Mouse (Mus musculus) layer of hippocampus, postnatal 36 days (tissue): ENCODE measurements at regions not wholly inside any gene's neighbourhood (a gene's known extent, or its start where the extent isn't known, plus 50 kb on each side); places are given as distances from the start of the nearest gene placed in this dataset.
A peak's percentile ranks its signal among the peaks of the same experiment; 100 is the strongest.

Experiments used
- DNase-seq, 2 experiments: peaks; one replicate each; pipeline ENCODE4 v3.0.0; 2022

DNA sequence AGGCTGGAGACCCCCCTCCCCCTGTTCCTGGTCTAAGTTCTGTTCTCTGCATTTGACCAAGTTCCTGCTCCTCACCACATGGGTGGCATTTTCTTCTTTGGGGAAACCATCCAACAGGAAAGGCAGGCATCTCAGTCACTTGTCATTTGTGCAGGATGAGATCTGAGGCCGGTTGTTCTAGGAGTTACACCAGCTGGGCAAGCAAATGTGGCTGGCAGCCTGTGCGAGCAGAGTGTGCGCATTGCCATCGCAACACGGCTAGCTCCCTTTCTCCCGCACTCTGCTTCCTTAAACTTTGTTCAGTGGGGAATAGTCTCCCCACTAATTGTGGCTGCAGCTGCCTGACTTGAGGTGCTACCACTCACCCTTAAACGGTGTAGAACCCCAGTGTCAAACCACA is 104.7 kb upstream of the Kif2a start:
- peak; percentile 58 to 75 for DNase-seq

DNA sequence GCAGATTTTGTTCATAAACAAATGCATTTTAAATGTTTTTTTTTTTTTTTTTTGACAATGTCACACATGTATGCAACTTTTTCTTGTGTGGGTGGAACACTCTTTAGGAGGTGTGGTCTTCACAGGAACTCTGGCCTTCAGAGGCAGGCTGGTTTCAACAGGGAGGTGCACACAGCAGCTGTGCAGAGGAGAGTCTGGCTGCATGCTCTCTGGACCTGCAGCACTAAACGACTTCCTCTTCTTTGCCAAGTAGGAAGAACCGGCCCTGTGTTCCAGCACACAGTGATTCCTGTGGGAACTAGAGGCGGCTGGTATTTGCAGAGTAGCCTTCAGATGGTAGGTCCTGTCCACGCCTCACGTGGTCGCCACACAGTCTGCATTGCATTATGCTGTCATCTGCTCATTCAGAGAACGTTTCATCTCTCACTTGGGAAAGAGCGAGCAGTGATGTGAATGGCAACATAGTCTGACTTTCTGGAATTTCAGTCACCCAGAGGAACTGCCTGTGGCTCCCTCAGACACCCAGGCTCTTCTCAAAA is 102.3 kb upstream of the Kif2a start:
- DNase-seq, result no peak

DNA sequence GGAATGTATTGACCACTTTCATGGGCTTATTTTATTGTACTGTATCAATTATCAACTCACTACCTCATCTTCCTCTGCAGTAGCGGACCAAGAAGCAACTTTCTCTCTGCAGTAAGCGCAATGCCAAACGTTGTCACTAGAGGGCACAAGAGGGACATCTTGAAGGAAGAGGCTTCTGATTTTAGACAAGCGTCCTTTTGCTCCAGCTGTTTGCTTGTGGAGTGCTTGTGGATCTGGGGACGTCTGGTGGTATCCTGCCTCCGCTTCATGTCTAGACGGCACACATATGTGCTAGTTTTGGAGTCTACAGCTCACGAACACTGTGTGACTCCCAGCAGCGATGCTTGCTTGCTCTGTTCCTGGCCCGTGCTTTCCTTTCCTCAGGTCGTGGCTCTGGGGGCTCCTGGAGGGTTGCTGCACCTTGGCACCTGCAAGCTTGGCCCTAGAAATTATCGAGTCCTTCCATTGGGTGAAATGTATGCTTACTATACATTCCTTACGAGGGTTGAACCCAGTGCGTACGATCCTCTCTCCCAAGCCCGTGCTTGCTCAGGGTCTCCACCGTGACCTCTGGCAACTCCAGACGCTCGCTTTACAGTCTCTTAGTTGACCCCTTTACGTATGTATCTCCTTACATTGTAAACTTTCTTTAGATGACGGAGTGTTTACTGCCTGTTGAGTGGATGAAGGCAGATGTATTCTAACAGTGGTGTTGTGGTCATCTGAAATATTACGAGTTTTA is 92.2 kb upstream of the Kif2a start:
- DNase-seq, result peak; percentile 82 to 86

DNA sequence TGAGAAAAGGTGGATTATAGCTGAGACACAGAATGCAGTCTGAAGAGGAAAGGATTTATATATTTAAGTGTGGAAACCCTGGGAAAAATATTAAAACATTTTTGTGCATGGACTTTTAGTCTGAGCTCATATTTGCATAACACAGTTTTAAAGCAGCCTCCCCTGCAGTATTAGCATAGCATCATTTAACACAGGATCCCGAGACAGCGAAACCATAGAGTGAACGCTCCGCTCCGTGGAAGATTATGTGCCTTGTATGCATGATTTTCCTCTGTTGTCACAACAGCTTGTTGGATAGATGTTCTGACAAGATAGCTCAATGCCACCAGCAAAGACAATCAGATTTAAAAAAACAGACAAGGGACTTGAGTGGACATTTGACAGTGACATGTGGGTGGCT is 86.1 kb upstream of the Kif2a start:
- DNase-seq, result no peak

DNA sequence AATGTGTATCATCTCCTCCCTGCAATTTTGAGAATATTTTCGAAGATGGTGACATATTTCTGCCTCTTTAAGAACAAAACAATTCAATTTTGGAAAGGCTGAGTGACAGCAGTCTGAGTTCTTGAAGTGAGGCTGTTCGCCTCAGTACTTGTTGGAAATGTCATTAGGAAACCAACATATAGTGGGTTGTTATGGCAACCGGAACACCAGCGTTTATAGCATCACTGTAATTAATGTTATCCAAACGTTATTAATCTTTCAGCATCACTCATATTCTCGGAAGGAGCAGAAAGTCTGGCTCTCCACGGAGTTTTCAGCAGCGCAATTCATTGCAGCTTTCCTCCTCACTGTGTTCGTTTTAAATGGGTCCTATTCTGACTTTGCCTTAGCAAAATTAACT is 85.6 kb upstream of the Kif2a start:
- no peak for DNase-seq

DNA sequence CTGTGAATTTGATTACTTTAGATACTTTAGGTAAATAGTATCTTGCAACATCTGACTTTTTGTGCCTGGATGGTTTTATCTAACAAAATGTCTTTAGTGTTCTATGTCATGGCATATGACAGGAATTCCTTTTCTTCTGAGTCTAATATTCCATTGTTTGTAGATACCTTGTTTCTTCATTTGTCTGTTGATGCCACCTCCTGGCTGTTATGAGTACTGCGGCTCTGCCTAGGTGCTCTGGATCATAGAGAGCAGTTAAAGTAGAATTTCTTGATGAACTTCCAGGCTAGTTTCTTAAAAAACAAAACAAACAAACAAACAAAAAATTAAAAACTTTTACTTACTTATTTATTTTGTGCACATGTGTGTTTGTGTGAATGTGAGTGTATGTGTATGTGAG is 83.6 kb upstream of the Kif2a start:
- no peak for DNase-seq

DNA sequence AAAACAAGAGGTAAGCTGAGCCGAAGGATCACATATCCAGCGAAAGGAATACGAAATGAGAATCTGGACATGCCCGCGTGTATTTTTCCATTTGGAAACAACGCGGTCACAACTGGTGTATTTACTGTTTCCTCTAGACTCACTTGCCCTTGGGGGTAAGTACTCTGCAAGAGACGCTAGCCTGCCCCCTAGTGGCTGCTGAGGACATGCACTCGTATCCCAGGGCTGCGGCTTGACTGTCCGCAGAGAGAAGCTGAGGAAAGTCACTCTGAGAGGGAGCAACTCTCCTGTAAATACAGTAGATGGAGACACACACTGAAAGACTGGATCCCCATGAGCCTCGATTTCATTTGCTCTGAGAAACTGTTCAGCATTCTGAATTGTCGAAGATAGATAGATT is 79.7 kb upstream of the Kif2a start:
- DNase-seq, result peak; percentile 81 to 86

DNA sequence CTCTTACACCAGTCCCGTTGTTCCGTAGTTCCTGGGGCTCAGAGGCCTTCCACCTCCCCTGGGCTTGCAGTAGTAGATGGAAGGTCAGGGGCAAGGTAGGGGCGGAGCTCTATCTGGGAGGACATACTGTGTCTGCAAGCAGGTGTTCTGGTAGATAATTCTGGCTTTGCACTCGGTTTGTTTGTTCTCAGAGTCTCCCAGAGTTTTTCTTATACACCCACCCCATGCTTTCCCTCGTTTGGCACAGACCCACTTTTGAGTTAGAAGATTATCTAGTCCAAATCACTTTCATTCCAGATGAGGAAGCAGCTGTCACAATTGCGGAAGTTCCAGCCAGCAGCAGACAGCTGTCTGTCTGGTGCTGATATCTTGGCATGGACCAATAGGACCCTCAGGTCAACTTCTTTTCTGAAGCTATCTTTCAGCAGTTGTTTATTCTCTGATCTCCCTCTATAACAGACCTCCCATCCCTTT is 79.0 kb upstream of the Kif2a start:
- DNase-seq, result no peak

DNA sequence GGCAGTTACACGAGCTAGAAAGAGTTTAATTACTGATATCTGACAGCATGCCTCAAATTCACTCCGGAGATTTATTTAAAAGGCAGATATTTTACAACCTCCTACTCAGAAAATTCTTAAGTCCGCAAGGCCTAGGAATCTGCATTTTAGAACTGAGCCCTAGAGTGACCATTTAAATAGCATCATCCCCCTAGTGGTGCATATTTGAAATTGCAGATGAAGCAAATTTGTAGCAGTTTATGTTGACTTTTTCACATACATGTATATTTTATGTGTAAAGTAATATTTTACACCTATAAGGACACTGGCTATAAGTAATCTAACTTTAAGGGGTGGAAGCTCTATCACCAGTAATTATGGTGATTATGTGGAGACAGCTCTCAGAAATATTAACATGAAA is 78.2 kb upstream of the Kif2a start:
- DNase-seq, result no peak

DNA sequence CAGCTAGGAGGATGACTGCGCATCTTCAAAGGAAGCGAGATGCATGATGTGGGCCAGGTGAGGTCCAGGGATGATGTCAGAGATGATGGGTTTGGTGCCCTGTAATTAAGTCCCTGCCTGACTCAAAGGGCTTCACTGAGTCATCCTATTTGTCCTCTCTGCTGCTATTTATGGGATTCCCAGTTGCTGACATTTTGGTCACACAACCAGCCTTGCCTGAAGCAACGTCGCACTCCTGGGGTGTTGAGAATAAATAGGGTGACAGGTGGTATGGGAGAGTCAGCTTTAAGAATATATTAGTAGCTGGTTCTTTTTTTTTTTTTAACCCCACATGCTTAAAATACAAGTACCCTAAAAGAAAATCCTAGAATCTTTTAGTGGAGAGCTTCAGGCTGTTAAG is 75.1 kb upstream of the Kif2a start:
- DNase-seq, result no peak

DNA sequence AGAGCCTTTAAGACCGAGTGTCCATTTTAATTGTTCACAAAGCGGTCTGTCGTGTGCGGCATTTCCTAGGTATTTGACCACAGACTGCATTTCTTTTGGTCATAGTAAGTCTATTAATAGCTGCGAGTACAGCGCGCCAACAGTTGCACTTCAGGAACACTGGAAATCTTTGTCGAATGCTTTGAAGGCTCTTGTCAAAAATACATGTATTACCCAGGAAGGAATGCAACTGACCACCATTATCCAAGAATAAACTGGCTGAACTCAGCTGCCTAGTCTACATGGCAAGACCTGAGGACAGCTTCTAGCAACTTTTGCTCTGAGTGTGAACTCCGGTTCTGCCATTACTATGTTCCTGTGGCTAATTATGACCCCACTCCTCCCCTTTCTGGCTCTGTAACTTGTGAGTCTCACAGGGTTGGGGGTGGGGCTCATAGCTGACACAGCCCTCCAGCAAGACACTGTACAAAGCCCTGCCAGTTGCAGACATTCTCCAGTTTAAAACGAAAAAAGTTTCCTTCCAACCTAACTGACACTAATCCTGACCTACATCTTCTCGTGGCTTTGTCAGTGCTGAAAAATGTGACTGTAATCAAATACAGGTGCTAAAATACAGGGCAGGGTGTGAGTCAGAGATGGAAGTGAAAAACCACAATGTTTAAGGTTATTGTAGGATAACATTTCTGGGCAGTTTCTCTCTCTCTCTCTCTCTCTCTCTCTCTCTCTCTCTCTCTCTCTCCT is 73.2 kb upstream of the Kif2a start:
- DNase-seq, result no peak

DNA sequence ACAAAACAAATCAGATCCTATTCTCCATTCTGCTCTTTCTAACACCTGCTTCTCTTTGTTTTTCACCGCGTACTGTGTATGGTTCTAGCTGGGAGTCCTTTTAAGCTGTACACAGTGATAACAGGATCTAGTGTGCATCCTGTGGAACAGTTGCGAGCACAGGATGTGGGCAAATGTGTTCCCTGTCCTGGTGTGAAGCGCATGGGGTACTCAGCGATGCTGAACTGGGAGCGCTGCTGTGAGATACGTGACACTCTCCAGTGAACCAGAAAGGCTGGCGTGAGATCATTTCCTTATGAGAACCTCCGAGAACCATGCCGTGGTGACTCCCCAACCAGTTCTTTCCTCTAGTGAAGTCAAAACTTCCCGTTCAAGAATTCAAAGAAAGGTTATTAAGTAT is 72.6 kb upstream of the Kif2a start:
- DNase-seq, result no peak

DNA sequence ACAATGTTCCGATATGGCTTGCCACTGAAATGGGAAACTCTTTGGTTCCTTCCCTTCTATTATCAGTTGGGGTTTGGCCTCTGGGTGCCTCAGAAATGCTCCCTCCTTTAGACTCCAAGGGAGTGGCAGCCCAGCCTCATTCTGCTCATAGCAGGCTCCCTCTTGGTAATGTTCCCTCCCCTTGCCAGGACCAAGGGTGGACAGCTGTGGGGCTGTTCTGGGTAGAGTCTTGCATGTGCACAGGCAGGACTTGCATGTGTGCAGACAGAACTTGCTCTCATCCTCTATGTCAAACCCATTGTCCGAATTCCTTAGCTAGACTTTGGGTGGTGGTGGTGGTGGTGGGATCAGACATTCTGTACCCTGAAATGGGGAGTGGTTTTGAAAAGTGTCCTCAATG is 71.8 kb upstream of the Kif2a start:
- DNase-seq, result no peak

DNA sequence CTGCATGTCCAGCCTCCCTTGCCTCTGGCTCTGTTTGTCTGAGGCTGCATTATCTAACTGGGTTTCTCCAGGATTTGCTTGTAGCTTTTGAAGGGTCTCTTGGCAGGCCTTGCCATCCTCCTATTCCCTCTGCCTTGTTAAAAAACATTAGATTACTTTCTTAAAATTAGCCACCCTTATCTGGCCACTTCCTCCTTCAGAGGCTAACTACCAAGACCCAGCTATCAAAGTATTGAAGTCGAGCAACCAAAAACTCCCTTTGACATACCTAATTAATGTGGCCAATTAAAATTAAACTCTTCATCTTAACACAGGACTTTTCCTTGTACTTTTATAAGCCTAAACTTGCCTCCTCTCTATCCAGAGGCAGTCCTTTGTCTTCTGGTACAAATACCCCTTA is 66.3 kb upstream of the Kif2a start:
- DNase-seq, result no peak

DNA sequence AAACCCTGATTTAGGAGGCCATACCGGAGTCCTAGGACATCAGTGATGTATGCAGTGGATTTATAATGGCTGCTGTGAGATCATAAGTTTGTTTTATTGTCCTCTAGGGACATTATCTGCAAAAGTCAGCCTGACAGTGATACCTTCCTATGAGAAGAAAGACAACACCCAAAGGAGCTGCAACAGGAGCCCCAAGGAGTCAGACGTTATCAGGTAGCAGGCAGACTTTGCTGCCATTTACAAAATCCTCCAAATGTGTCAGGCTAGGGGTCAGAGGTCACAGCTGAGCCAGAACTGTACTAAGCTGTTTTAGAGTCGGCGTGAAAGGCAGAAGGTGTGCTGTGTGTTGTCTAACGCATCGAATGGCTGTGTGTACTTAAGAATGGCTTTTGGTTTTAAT is 65.4 kb upstream of the Kif2a start:
- no peak for DNase-seq

DNA sequence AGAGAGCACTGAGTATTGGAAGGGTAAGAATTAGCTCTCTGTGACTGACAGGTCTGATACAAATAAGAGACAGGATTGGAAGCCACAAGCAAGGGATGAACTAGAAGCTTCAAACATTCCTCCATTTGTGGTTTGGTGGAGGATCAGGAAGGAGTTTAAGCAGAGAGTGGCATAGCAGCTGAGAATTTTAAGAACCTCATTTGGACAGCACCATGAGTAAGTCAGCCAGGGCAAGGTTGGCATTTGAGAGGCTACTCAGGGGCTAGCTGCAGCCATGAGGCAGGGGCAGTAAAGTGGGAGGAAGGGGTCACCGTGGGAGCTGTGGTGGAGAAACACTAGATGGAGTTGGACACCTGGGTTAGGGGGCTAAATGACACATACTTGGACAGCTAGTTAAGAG is 56.2 kb upstream of the Kif2a start:
- DNase-seq, result no peak

DNA sequence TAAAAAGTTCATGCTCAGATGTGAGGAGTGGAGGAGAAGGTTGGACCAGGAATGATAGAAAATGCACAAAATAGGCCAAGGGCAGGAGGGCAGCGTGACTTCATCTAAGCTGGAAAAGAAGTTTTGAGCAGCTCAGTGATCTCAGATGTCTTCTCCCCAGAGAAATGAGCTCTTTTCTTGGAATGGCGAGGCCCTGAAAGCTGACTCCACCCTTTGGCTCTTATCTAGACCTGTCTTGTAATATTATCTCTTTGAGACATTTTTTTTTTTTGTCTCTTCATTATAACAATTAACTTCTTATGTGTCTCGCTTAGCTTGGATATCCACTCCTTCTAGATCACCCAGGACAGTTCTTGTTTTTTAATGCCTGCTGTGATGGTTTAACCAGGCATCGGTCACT is 53.0 kb upstream of the Kif2a start:
- no peak for DNase-seq

DNA sequence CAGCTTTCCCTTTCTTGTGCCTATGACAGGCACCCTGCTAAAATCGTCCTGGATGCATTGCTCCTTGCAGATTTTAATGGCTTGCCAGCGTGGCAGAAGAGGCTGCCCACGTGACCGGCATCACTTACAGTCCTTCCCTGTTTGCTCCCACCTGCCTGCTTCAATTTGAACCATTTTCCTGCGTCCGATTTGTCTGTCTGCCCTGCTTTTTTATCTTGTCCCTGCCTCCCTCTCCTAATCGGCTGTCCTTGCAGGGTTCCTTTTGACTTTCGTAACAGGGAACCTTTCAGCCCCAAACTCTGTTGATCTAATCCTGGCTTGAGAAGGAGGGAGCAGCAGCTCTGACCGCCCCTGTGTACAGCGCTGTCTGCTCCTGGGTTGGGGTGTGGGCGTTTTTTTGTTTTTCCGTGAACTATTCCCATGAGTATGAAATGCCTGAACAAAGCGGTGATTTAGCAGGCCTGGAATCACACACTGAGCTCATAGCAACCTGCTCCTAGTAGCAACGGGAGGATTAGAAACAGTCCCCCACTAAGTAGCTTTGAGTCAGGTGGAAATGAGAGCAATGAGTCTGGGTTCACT is 51.2 kb upstream of the Kif2a start:
- DNase-seq, result peak; percentile 20 to 35

DNA sequence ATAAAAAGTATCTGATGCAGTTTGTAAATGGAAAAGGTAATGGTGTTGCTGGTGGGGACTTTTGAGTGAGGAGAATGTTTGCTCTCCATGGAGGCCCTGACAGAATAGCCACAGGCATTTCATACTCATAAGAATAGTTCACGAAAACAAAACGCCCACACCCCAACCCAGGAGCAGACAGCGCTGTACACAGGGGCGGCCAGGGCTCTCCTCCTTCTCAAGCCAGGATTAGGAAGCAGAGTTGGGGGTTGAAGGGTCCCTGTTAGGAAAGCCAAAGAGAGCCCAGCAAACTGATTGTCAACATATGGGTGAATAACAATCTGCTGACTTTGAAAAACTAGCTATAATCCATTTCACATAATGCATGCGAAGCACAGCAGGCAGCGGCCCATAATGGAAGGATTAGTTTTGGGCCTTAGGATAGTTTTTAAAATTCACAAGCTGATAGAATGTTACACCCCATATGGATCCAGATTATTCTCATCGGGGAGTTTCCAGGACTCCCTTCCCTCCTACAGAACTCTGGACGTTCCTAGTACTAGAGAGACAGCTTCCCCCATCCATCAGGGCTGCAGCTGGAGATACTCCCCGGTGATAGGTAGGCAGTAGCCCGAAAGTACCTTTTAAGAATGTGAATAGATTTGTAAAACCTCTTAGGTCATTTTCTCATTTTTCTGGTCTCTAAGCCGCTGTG is 50.6 kb upstream of the Kif2a start:
- DNase-seq, result peak in 1 of 2 experiments; percentile 4
